Mouse (Mus musculus): ENCODE data around the gene Ptpn1. TPM values are rescaled to one million over a fixed set of nuclear protein-coding genes. Genes with fewer than 3 reads are reported as not detected.
A peak's percentile ranks its signal among the peaks of the same experiment; 100 is the strongest.

Gene Ptpn1
- polyA plus RNA-seq, 1 experiment from 2014 or later: 54.0 TPM

GRCm38 (mm10) chr2:167984371-167984770 lies 52.5 kb downstream of the Ptpn1 start:
- no peak overlapping the region for H3K4me2 ChIP-seq (replicated peaks)
- H3K4me3 ChIP-seq: no peak overlapping the region
- no peak overlapping the region for H3K27ac ChIP-seq
- H3K36me3 ChIP-seq: peaks cover 8% of the 10 kb centered on the region; the same call in 1 of the 2 replicates
- ATAC-seq (ENCODE audit: low FRiP score, low read depth): no peak
- WGBS: 78% methylated on average over 5 of the region's 5 CpGs
- H3K27me3 ChIP-seq: 0 out of 2 replicates have a peak, but pooled peaks cover 2% of the 10 kb centered on the region
- peaks cover 22% of the 10 kb centered on the region for H3K4me1 ChIP-seq
- no peaks in the 10 kb centered on the region for H3K9me3 ChIP-seq
- H3K9ac ChIP-seq: no peak overlapping the region

GRCm38 (mm10) chr2:167984946-167985345 lies 53.1 kb downstream of the Ptpn1 start:
- no peak overlapping the region for H3K4me2 ChIP-seq (replicated peaks)
- no peak for ATAC-seq (ENCODE audit: low FRiP score, low read depth)
- no peak overlapping the region for H3K9ac ChIP-seq
- H3K27ac ChIP-seq: no peak overlapping the region
- peaks cover 3% of the 10 kb centered on the region; the same call in 1 of the 2 replicates for H3K36me3 ChIP-seq
- H3K9me3 ChIP-seq: no peaks in the 10 kb centered on the region
- 0 out of 2 replicates have a peak, but pooled peaks cover 2% of the 10 kb centered on the region for H3K27me3 ChIP-seq
- no peak overlapping the region for H3K4me3 ChIP-seq
- peaks cover 28% of the 10 kb centered on the region for H3K4me1 ChIP-seq
- 36% methylated on average over 3 of the region's 3 CpGs for WGBS

- WGBS: 20% methylated on average over 7 of the region's 7 CpGs
- H3K27ac ChIP-seq: no peak overlapping the region
- no peaks in the 10 kb centered on the region for H3K9me3 ChIP-seq
- no peak overlapping the region for H3K9ac ChIP-seq
- no peaks in the 10 kb centered on the region for H3K36me3 ChIP-seq
- ATAC-seq (ENCODE audit: low FRiP score, low read depth): no peak
- peaks cover 29% of the 10 kb centered on the region for H3K4me1 ChIP-seq
- H3K4me3 ChIP-seq: no peak overlapping the region
- H3K4me2 ChIP-seq (replicated peaks): no peak overlapping the region
- H3K27me3 ChIP-seq: 0 out of 2 replicates have a peak, but pooled peaks cover 2% of the 10 kb centered on the region
Observed at GRCm38 (mm10) chr2:167986762-167987161, 54.9 kb downstream of the Ptpn1 start.

GRCm38 (mm10) chr2:167987640-167988039 lies 55.8 kb downstream of the Ptpn1 start:
- ATAC-seq (ENCODE audit: low FRiP score, low read depth): no peak
- H3K9me3 ChIP-seq: no peaks in the 10 kb centered on the region
- H3K4me3 ChIP-seq: no peak overlapping the region
- H3K4me1 ChIP-seq: peaks cover 29% of the 10 kb centered on the region
- 0 out of 2 replicates have a peak, but pooled peaks cover 2% of the 10 kb centered on the region for H3K27me3 ChIP-seq
- H3K36me3 ChIP-seq: no peaks in the 10 kb centered on the region
- H3K4me2 ChIP-seq (replicated peaks): no peak overlapping the region
- WGBS: 63% methylated on average over 12 of the region's 12 CpGs
- H3K9ac ChIP-seq: no peak overlapping the region
- H3K27ac ChIP-seq: no peak overlapping the region

- H3K27ac ChIP-seq: no peak overlapping the region
Observed at GRCm38 (mm10) chr2:167989310-167989709, 57.5 kb downstream of the Ptpn1 start.

GRCm38 (mm10) chr2:167993260-167993659 lies 61.4 kb downstream of the Ptpn1 start:
- Histone ChIP-seq H3K4me1 (peaks cover 16% of the 10 kb centered on the region), H3K27ac (no peak overlapping the region), H3K36me3 (no peaks in the 10 kb centered on the region), H3K9me3 (no peaks in the 10 kb centered on the region), H3K4me3 (no peak overlapping the region), H3K4me2 (replicated peaks) (no peak overlapping the region), H3K9ac (no peak overlapping the region), H3K27me3 (peaks cover 11% of the 10 kb centered on the region)
- no peak for ATAC-seq (ENCODE audit: low FRiP score, low read depth)
- WGBS: 56% methylated on average over 13 of the region's 13 CpGs

More at GRCm38 (mm10) chr2:167989310-167989709, 57.5 kb downstream of the Ptpn1 start:
- peak; percentile 38; the same call in 1 of the 2 replicates for ATAC-seq (ENCODE audit: low FRiP score, low read depth)
- no peak overlapping the region for H3K4me3 ChIP-seq
- WGBS: 54% methylated on average over 14 of the region's 14 CpGs
- peaks cover 2% of the 10 kb centered on the region; the same call in 1 of the 2 replicates for H3K27me3 ChIP-seq
- no peaks in the 10 kb centered on the region for H3K36me3 ChIP-seq
- H3K4me2 ChIP-seq (replicated peaks): peak overlapping the region; percentile 36
- H3K4me1 ChIP-seq: peaks cover 29% of the 10 kb centered on the region
- H3K9ac ChIP-seq: peak overlapping the region; percentile 25; the same call in 1 of the 2 replicates
- H3K9me3 ChIP-seq: no peaks in the 10 kb centered on the region

GRCm38 (mm10) chr2:167995870-167996635 lies 64.2 kb downstream of the Ptpn1 start:
- H3K36me3 ChIP-seq: peaks cover 7% of the 10 kb centered on the region; the same call in 1 of the 2 replicates
- peaks cover 8% of the 10 kb centered on the region for H3K9me3 ChIP-seq
- no peak overlapping the region for H3K27ac ChIP-seq
- H3K9ac ChIP-seq: no peak overlapping the region; the same call in 1 of the 2 replicates
- ATAC-seq (ENCODE audit: low FRiP score, low read depth): no peak
- H3K4me1 ChIP-seq: no peaks in the 10 kb centered on the region; the same call in 1 of the 2 replicates
- H3K27me3 ChIP-seq: peaks cover 11% of the 10 kb centered on the region
- no peak overlapping the region for H3K4me3 ChIP-seq
- 60% methylated on average over 19 of the region's 19 CpGs for WGBS
- H3K4me2 ChIP-seq (replicated peaks): no peak overlapping the region

- 53% methylated on average over 8 of the region's 8 CpGs for WGBS
- H3K9me3 ChIP-seq: peaks cover 8% of the 10 kb centered on the region
- H3K36me3 ChIP-seq: peaks cover 7% of the 10 kb centered on the region; the same call in 1 of the 2 replicates
- H3K4me1 ChIP-seq: no peaks in the 10 kb centered on the region; the same call in 1 of the 2 replicates
- no peak overlapping the region for H3K9ac ChIP-seq
- peaks cover 11% of the 10 kb centered on the region for H3K27me3 ChIP-seq
- no peak overlapping the region for H3K4me2 ChIP-seq (replicated peaks)
- H3K27ac ChIP-seq: no peak overlapping the region
- no peak for ATAC-seq (ENCODE audit: low FRiP score, low read depth)
- H3K4me3 ChIP-seq: no peak overlapping the region
Observed at GRCm38 (mm10) chr2:167996672-167997215, 64.9 kb downstream of the Ptpn1 start.

GRCm38 (mm10) chr2:167997562-167997961 lies 65.7 kb downstream of the Ptpn1 start:
- peaks cover 8% of the 10 kb centered on the region for H3K9me3 ChIP-seq
- peaks cover 7% of the 10 kb centered on the region; the same call in 1 of the 2 replicates for H3K36me3 ChIP-seq
- no peak overlapping the region for H3K9ac ChIP-seq
- no peak overlapping the region for H3K4me2 ChIP-seq (replicated peaks)
- no peak overlapping the region for H3K27ac ChIP-seq
- H3K4me3 ChIP-seq: no peak overlapping the region
- H3K4me1 ChIP-seq: no peaks in the 10 kb centered on the region; the same call in 1 of the 2 replicates
- WGBS: 69% methylated on average over 3 of the region's 3 CpGs
- ATAC-seq (ENCODE audit: low FRiP score, low read depth): no peak
- peaks cover 11% of the 10 kb centered on the region for H3K27me3 ChIP-seq

- Histone ChIP-seq H3K27me3 (peaks cover 11% of the 10 kb centered on the region; the same call in 1 of the 2 replicates), H3K4me1 (peaks cover 6% of the 10 kb centered on the region), H3K36me3 (peaks cover 7% of the 10 kb centered on the region; the same call in 1 of the 2 replicates), H3K9ac (no peak overlapping the region), H3K4me2 (replicated peaks) (no peak overlapping the region), H3K9me3 (peaks cover 8% of the 10 kb centered on the region), H3K27ac (no peak overlapping the region), H3K4me3 (no peak overlapping the region)
- WGBS: 68% methylated on average over 3 of the region's 3 CpGs
- no peak for ATAC-seq (ENCODE audit: low FRiP score, low read depth)
Observed at GRCm38 (mm10) chr2:167999145-167999743, 67.4 kb downstream of the Ptpn1 start.

- H3K27ac ChIP-seq: no peak overlapping the region
- peaks cover 8% of the 10 kb centered on the region for H3K9me3 ChIP-seq
- H3K4me2 ChIP-seq (replicated peaks): no peak overlapping the region
- no peak overlapping the region for H3K9ac ChIP-seq
- 53% methylated on average over 4 of the region's 4 CpGs for WGBS
- H3K27me3 ChIP-seq: 0 out of 2 replicates have a peak, but pooled peaks cover 3% of the 10 kb centered on the region
- no peak overlapping the region for H3K4me3 ChIP-seq
- peaks cover 7% of the 10 kb centered on the region; the same call in 1 of the 2 replicates for H3K36me3 ChIP-seq
- no peak for ATAC-seq (ENCODE audit: low FRiP score, low read depth)
- H3K4me1 ChIP-seq: peaks cover 15% of the 10 kb centered on the region
Observed at GRCm38 (mm10) chr2:168002188-168002587, 70.3 kb downstream of the Ptpn1 start.

GRCm38 (mm10) chr2:168002884-168003283 lies 71.0 kb downstream of the Ptpn1 start:
- H3K27me3 ChIP-seq: 0 out of 2 replicates have a peak, but pooled peaks cover under 1% of the 10 kb centered on the region
- no peak for ATAC-seq (ENCODE audit: low FRiP score, low read depth)
- H3K27ac ChIP-seq: no peak overlapping the region
- H3K4me1 ChIP-seq: peaks cover 15% of the 10 kb centered on the region
- no peak overlapping the region for H3K4me3 ChIP-seq
- no peak overlapping the region for H3K4me2 ChIP-seq (replicated peaks)
- peak overlapping the region; percentile 13; the same call in 1 of the 2 replicates for H3K9ac ChIP-seq
- H3K9me3 ChIP-seq: peaks cover 8% of the 10 kb centered on the region
- 61% methylated on average over 2 of the region's 2 CpGs for WGBS
- peaks cover 7% of the 10 kb centered on the region; the same call in 1 of the 2 replicates for H3K36me3 ChIP-seq
